Mouse (Mus musculus) embryonic facial prominence, embryonic 13.5 days (tissue): ENCODE measurements at regions not wholly inside any gene's neighbourhood (a gene's known extent, or its start where the extent isn't known, plus 50 kb on each side); places are given as distances from the start of the nearest gene placed in this dataset.
A peak's percentile ranks its signal among the peaks of the same experiment; 100 is the strongest.

Source experiments
- ATAC-seq: fragments of 200-750 bp; cut with Nextera tagmentation; 2 replicates; pipeline ENCODE4 v1.8.0; 2017; ENCODE audit warnings: low read depth; ENCODE audit not compliant: insufficient number of reproducible peaks, insufficient read depth, low FRiP score, low TSS enrichment
- H3K27ac ChIP-seq: fragments of 300-500 bp; sonication (generic); 2 replicates; pipeline ENCODE4 v1.5.1; 2015; ENCODE audit warnings: moderate library complexity, mild to moderate bottlenecking, inconsistent platforms
- H3K27me3 ChIP-seq: fragments of 300-500 bp; sonication (generic); 2 replicates; pipeline ENCODE4 v1.6.1; 2015; ENCODE audit warnings: mild to moderate bottlenecking, inconsistent platforms
- H3K36me3 ChIP-seq: fragments of 300-500 bp; sonication (generic); 2 replicates; pipeline ENCODE4 v1.6.1; 2015; ENCODE audit warnings: mild to moderate bottlenecking, inconsistent platforms
- H3K4me1 ChIP-seq: fragments of 300-500 bp; sonication (generic); 2 replicates; pipeline ENCODE4 v1.6.1; 2015; ENCODE audit warnings: inconsistent platforms
- H3K4me2 ChIP-seq: fragments of 300-500 bp; sonication (generic); 2 replicates; pipeline ENCODE4 v1.6.1; 2015; ENCODE audit warnings: moderate library complexity, mild to moderate bottlenecking, inconsistent platforms
- H3K4me3 ChIP-seq: fragments of 300-500 bp; sonication (generic); 2 replicates; pipeline ENCODE4 v1.5.1; 2015; ENCODE audit warnings: mild to moderate bottlenecking, inconsistent platforms
- H3K9ac ChIP-seq: fragments of 300-500 bp; sonication (generic); 2 replicates; pipeline ENCODE4 v1.6.1; 2015; ENCODE audit warnings: mild to moderate bottlenecking, inconsistent platforms
- H3K9me3 ChIP-seq: fragments of 300-500 bp; sonication (generic); 2 replicates; pipeline ENCODE4 v1.6.1; 2016; ENCODE audit warnings: inconsistent platforms
- WGBS: fragments of 180-500 bp; shearing (Covaris S2); methylation state at CpG from one replicate; pipeline ENCODE4 v1.1.7; 2015; ENCODE audit warnings: mixed read lengths; 5-methylcytosine and 5-hydroxymethylcytosine counted together

- ATAC-seq: no peak
- Histone ChIP-seq H3K27ac (no peak overlapping the region), H3K27me3 (no peaks in the 10 kb centered on the region), H3K4me1 (peaks cover 14% of the 10 kb centered on the region), H3K9me3 (no peaks in the 10 kb centered on the region), H3K9ac (no peak overlapping the region), H3K4me2 (no peak overlapping the region), H3K36me3 (no peaks in the 10 kb centered on the region), H3K4me3 (no peak overlapping the region)
- WGBS: 48% methylated on average over 10 of the region's 10 CpGs
Measured at GRCm38 (mm10) chr13:52060418-52060870, 214.0 kb downstream of the Gadd45g start.

- Histone ChIP-seq H3K4me2 (no peak overlapping the region), H3K9ac (no peak overlapping the region), H3K4me1 (peaks cover 23% of the 10 kb centered on the region), H3K36me3 (no peaks in the 10 kb centered on the region), H3K27me3 (no peaks in the 10 kb centered on the region), H3K4me3 (no peak overlapping the region), H3K27ac (no peak overlapping the region), H3K9me3 (no peaks in the 10 kb centered on the region)
- no peak for ATAC-seq
Measured at GRCm38 (mm10) chr13:52061454-52061853, 215.0 kb downstream of the Gadd45g start.

GRCm38 (mm10) chr13:52061881-52062280 is 215.4 kb downstream of the Gadd45g start:
- no peaks in the 10 kb centered on the region for H3K36me3 ChIP-seq
- H3K4me2 ChIP-seq: no peak overlapping the region
- H3K9me3 ChIP-seq: no peaks in the 10 kb centered on the region
- peaks cover 20% of the 10 kb centered on the region for H3K4me1 ChIP-seq
- no peak overlapping the region for H3K4me3 ChIP-seq
- H3K9ac ChIP-seq: no peak overlapping the region
- no peaks in the 10 kb centered on the region for H3K27me3 ChIP-seq
- 82% methylated on average over 4 of the region's 4 CpGs for WGBS
- ATAC-seq: no peak
- no peak overlapping the region for H3K27ac ChIP-seq

GRCm38 (mm10) chr13:52062576-52062975 is 216.1 kb downstream of the Gadd45g start:
- WGBS: 92% methylated on average over 1 of the region's 1 CpGs
- peaks cover 20% of the 10 kb centered on the region for H3K4me1 ChIP-seq
- H3K9me3 ChIP-seq: no peaks in the 10 kb centered on the region
- no peak overlapping the region for H3K4me3 ChIP-seq
- no peak overlapping the region for H3K9ac ChIP-seq
- ATAC-seq: no peak
- no peaks in the 10 kb centered on the region for H3K27me3 ChIP-seq
- H3K4me2 ChIP-seq: no peak overlapping the region
- H3K36me3 ChIP-seq: no peaks in the 10 kb centered on the region
- H3K27ac ChIP-seq: no peak overlapping the region

- Histone ChIP-seq H3K9me3 (no peaks in the 10 kb centered on the region), H3K27me3 (no peaks in the 10 kb centered on the region), H3K4me1 (peaks cover 20% of the 10 kb centered on the region), H3K4me3 (no peak overlapping the region), H3K36me3 (no peaks in the 10 kb centered on the region), H3K9ac (no peak overlapping the region), H3K27ac (no peak overlapping the region), H3K4me2 (no peak overlapping the region)
- WGBS: 78% methylated on average over 5 of the region's 5 CpGs
- ATAC-seq: no peak
Measured at GRCm38 (mm10) chr13:52065274-52065673, 218.8 kb downstream of the Gadd45g start.

GRCm38 (mm10) chr13:52065720-52066119 is 219.2 kb downstream of the Gadd45g start:
- H3K27ac ChIP-seq: no peak overlapping the region
- no peak overlapping the region for H3K4me3 ChIP-seq
- H3K9me3 ChIP-seq: no peaks in the 10 kb centered on the region
- peaks cover 20% of the 10 kb centered on the region for H3K4me1 ChIP-seq
- ATAC-seq: no peak
- H3K27me3 ChIP-seq: no peaks in the 10 kb centered on the region
- H3K9ac ChIP-seq: no peak overlapping the region
- H3K36me3 ChIP-seq: no peaks in the 10 kb centered on the region
- no peak overlapping the region for H3K4me2 ChIP-seq
- 38% methylated on average over 6 of the region's 6 CpGs for WGBS

GRCm38 (mm10) chr13:52067048-52067447 is 220.6 kb downstream of the Gadd45g start:
- 63% methylated on average over 4 of the region's 4 CpGs for WGBS
- ATAC-seq: no peak
- H3K27ac ChIP-seq: no peak overlapping the region

GRCm38 (mm10) chr13:52068886-52069439 is 222.5 kb downstream of the Gadd45g start:
- no peak for ATAC-seq
- Histone ChIP-seq H3K27ac (no peak overlapping the region), H3K27me3 (no peaks in the 10 kb centered on the region), H3K9ac (no peak overlapping the region), H3K4me1 (peaks cover 15% of the 10 kb centered on the region), H3K4me2 (no peak overlapping the region), H3K4me3 (no peak overlapping the region), H3K9me3 (no peaks in the 10 kb centered on the region), H3K36me3 (no peaks in the 10 kb centered on the region)
- 62% methylated on average over 6 of the region's 6 CpGs for WGBS

More at GRCm38 (mm10) chr13:52067048-52067447, 220.6 kb downstream of the Gadd45g start:
- Histone ChIP-seq H3K4me2 (no peak overlapping the region), H3K9me3 (no peaks in the 10 kb centered on the region), H3K9ac (no peak overlapping the region), H3K4me1 (peaks cover 15% of the 10 kb centered on the region), H3K4me3 (no peak overlapping the region), H3K36me3 (no peaks in the 10 kb centered on the region), H3K27me3 (no peaks in the 10 kb centered on the region)

- WGBS: 68% methylated on average over 3 of the region's 3 CpGs
- Histone ChIP-seq H3K4me3 (no peak overlapping the region), H3K36me3 (no peaks in the 10 kb centered on the region), H3K27ac (no peak overlapping the region), H3K9ac (no peak overlapping the region), H3K4me1 (peaks cover 15% of the 10 kb centered on the region), H3K27me3 (no peaks in the 10 kb centered on the region), H3K9me3 (no peaks in the 10 kb centered on the region), H3K4me2 (no peak overlapping the region)
- ATAC-seq: no peak
Measured at GRCm38 (mm10) chr13:52069714-52070113, 223.2 kb downstream of the Gadd45g start.

GRCm38 (mm10) chr13:52070731-52071663 is 224.5 kb downstream of the Gadd45g start:
- H3K36me3 ChIP-seq: no peaks in the 10 kb centered on the region
- H3K27ac ChIP-seq: no peak overlapping the region
- ATAC-seq: no peak
- no peak overlapping the region for H3K9ac ChIP-seq
- H3K27me3 ChIP-seq: no peaks in the 10 kb centered on the region
- H3K9me3 ChIP-seq: no peaks in the 10 kb centered on the region
- 89% methylated on average over 19 of the region's 19 CpGs for WGBS
- H3K4me1 ChIP-seq: peaks cover 4% of the 10 kb centered on the region; the same call in 1 of the 2 replicates
- H3K4me3 ChIP-seq: no peak overlapping the region
- H3K4me2 ChIP-seq: no peak overlapping the region

- WGBS: 60% methylated on average over 4 of the region's 4 CpGs
- Histone ChIP-seq H3K36me3 (no peaks in the 10 kb centered on the region), H3K27ac (no peak overlapping the region), H3K4me2 (no peak overlapping the region), H3K27me3 (no peaks in the 10 kb centered on the region), H3K4me1 (peaks cover 26% of the 10 kb centered on the region), H3K9me3 (no peaks in the 10 kb centered on the region), H3K4me3 (no peak overlapping the region), H3K9ac (no peak overlapping the region)
- ATAC-seq: no peak
Measured at GRCm38 (mm10) chr13:52077616-52078015, 231.1 kb downstream of the Gadd45g start.

GRCm38 (mm10) chr13:52078561-52078960 is 232.1 kb downstream of the Gadd45g start:
- no peak for ATAC-seq
- Histone ChIP-seq H3K9me3 (no peaks in the 10 kb centered on the region), H3K27ac (peak overlapping the region; percentile 69; the same call in 1 of the 2 replicates), H3K27me3 (no peaks in the 10 kb centered on the region), H3K9ac (no peak overlapping the region), H3K4me3 (no peak overlapping the region), H3K36me3 (no peaks in the 10 kb centered on the region), H3K4me2 (no peak overlapping the region), H3K4me1 (peaks cover 26% of the 10 kb centered on the region)
- 53% methylated on average over 6 of the region's 6 CpGs for WGBS
